Mouse (Mus musculus) midbrain, embryonic 16.5 days (tissue): ENCODE results near the gene Pigu. TPM values are rescaled to one million over a fixed set of nuclear protein-coding genes. Genes with fewer than 3 reads are reported as not detected.
A peak's percentile ranks its signal among the peaks of the same experiment; 100 is the strongest.

ENCODE experiments used
- ATAC-seq: fragments of 200-750 bp; cut with Nextera tagmentation; 2 replicates; pipeline ENCODE4 v1.8.0; 2017; ENCODE audit warnings: moderate TSS enrichment
- H3K27ac ChIP-seq: fragments of 300-500 bp; sonication (generic); 2 replicates; pipeline ENCODE4 v1.5.1; 2014; ENCODE audit warnings: mild to moderate bottlenecking, low read length, mixed read lengths
- H3K27me3 ChIP-seq: fragments of 300-500 bp; sonication (generic); 2 replicates; pipeline ENCODE4 v1.6.1; 2014; ENCODE audit warnings: low read depth, low read length, mixed read lengths; ENCODE audit not compliant: control insufficient read depth, insufficient read depth
- H3K36me3 ChIP-seq: fragments of 300-500 bp; sonication (generic); 2 replicates; pipeline ENCODE4 v1.6.1; 2014; ENCODE audit warnings: mild to moderate bottlenecking, low read length, moderate library complexity, mixed read lengths; ENCODE audit not compliant: control insufficient read depth, insufficient read depth
- H3K4me1 ChIP-seq: fragments of 300-500 bp; sonication (generic); 2 replicates; pipeline ENCODE4 v1.6.1; 2014; ENCODE audit warnings: mild to moderate bottlenecking, low read length, mixed read lengths; ENCODE audit not compliant: control insufficient read depth, insufficient read depth
- H3K4me2 ChIP-seq: fragments of 300-500 bp; sonication (generic); 2 replicates; pipeline ENCODE4 v1.6.1; 2014; ENCODE audit warnings: mild to moderate bottlenecking, low read length, mixed read lengths
- H3K4me3 ChIP-seq: fragments of 300-500 bp; sonication (generic); 2 replicates; pipeline ENCODE4 v1.5.1; 2014; ENCODE audit warnings: low read depth, mild to moderate bottlenecking, low read length, moderate library complexity, mixed read lengths
- H3K9ac ChIP-seq: fragments of 300-500 bp; sonication (generic); 2 replicates; pipeline ENCODE4 v1.6.1; 2014; ENCODE audit warnings: low read depth, low read length, mixed read lengths
- H3K9me3 ChIP-seq: fragments of 300-500 bp; sonication (generic); replicated peaks from 2 replicates; pipeline ENCODE4 v1.6.1; 2014; ENCODE audit warnings: mild to moderate bottlenecking, low read length, mixed read lengths; ENCODE audit not compliant: control insufficient read depth, poor library complexity, severe bottlenecking
- WGBS: fragments of 180-500 bp; shearing (Covaris S2); extraction: QIAGEN DNeasy Blood & Tissue Kit; methylation state at CpG from one replicate; pipeline ENCODE4 v1.1.7; 2014; 5-methylcytosine and 5-hydroxymethylcytosine counted together
- polyA plus RNA-seq: library from polyadenylated mRNA; unstranded; fragments of >200 nt; fragmentation: Nextera tagmentation; extraction: Ambion mirVana; gene quantifications from 2 replicates; pipeline ENCODE4 v1.2.1, GENCODE M21; 2015

Gene Pigu
- polyA plus RNA-seq, 1 experiment from 2014 or later: 65.0 TPM

DNA sequence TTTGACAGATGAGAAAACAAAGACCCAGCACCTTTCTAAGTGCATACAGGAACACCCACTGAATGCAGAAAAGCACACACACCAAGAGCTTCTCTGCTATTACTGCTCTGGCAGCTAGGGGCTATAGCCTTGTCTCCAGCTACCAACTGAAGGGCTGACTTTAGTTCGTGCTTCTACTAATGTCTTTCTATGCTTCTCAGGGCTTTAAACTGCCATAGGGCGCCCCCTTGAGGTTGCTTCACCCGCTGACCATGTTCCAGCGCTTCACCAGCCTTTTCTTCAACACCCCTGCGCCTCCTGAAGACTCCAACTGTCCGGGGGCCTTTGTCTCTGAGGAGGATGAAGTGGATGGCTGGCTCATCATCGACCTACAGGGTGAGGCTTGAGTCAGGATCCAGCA, 27.9 kb upstream of the Pigu start:
- 24% methylated on average over 7 of the region's 7 CpGs for WGBS
- H3K27ac ChIP-seq: no peak overlapping the region
- H3K4me1 ChIP-seq: peaks cover 53% of the 10 kb centered on the region
- H3K36me3 ChIP-seq: peaks cover 20% of the 10 kb centered on the region
- H3K4me3 ChIP-seq: no peak overlapping the region
- H3K9me3 ChIP-seq: no peaks in the 10 kb centered on the region
- no peaks in the 10 kb centered on the region for H3K27me3 ChIP-seq
- H3K9ac ChIP-seq: peak overlapping the region; percentile 57
- no peak for ATAC-seq
- peak overlapping the region; percentile 37 for H3K4me2 ChIP-seq

DNA sequence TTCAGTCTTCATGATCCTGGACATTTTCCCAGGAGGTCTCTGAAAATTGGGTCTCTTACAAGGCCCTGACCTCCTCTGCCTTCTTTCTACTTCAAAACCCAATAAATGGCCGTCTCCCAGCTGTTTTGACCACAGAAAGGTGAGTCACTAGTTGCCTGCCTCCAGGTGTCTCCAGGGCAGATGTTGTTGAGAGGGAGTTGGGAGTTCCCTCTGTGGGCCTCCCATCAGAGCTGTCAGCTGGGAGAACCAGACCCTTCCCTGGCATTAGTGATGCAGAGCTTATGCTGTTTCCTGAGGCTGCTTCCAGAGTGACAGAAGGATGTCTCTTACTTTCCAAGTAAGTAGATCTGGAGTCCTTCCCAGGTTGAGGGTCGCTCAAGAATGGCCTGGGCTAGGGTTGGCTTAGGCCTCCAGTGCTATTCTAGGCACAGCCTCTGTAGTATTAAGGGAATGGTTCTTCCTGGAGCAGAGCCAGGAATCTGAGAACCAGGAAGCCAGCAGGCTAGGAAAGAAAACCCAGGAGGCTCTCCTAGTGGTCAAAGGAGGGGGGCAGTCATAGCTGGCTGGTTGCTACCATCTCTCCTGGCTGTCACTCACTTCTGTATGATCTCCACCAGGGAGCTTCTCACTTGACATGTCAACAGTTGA, 25.7 kb upstream of the Pigu start:
- H3K9me3 ChIP-seq: no peaks in the 10 kb centered on the region
- H3K27ac ChIP-seq: peak overlapping the region; percentile 100
- H3K9ac ChIP-seq: peak overlapping the region; percentile 98
- peaks cover 54% of the 10 kb centered on the region for H3K4me1 ChIP-seq
- H3K36me3 ChIP-seq: peaks cover 11% of the 10 kb centered on the region
- no peak for ATAC-seq
- H3K4me2 ChIP-seq: peak overlapping the region; percentile 70
- H3K4me3 ChIP-seq: peak overlapping the region; percentile 88
- 80% methylated on average over 2 of the region's 2 CpGs for WGBS
- H3K27me3 ChIP-seq: no peaks in the 10 kb centered on the region; the same call in 1 of the 2 replicates

DNA sequence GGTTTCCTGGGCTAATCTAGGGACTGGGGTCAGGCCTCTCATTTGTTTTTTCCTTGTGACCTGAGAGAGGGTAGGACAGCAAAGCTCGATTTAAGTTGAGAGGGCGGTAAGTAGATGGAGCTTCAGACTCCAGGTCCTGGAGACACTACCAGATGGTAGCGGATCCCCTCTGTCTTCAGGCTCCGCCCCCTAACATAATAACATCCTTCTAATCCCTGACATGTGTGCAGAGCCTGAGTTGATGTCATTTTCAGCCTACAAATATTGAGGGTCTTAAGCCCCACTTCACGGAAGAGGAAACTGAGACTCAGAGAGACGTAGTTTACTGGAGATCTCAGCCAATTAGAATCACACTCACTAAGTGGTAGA, 25.1 kb upstream of the Pigu start:
- H3K4me1 ChIP-seq: peaks cover 54% of the 10 kb centered on the region
- no peaks in the 10 kb centered on the region; the same call in 1 of the 2 replicates for H3K27me3 ChIP-seq
- peak overlapping the region; percentile 100 for H3K27ac ChIP-seq
- ATAC-seq: peak; percentile 36
- H3K4me3 ChIP-seq: peak overlapping the region; percentile 88
- WGBS: 19% methylated on average over 6 of the region's 6 CpGs
- peaks cover 7% of the 10 kb centered on the region for H3K36me3 ChIP-seq
- H3K9ac ChIP-seq: peak overlapping the region; percentile 98
- H3K9me3 ChIP-seq: no peaks in the 10 kb centered on the region
- H3K4me2 ChIP-seq: peak overlapping the region; percentile 70

DNA sequence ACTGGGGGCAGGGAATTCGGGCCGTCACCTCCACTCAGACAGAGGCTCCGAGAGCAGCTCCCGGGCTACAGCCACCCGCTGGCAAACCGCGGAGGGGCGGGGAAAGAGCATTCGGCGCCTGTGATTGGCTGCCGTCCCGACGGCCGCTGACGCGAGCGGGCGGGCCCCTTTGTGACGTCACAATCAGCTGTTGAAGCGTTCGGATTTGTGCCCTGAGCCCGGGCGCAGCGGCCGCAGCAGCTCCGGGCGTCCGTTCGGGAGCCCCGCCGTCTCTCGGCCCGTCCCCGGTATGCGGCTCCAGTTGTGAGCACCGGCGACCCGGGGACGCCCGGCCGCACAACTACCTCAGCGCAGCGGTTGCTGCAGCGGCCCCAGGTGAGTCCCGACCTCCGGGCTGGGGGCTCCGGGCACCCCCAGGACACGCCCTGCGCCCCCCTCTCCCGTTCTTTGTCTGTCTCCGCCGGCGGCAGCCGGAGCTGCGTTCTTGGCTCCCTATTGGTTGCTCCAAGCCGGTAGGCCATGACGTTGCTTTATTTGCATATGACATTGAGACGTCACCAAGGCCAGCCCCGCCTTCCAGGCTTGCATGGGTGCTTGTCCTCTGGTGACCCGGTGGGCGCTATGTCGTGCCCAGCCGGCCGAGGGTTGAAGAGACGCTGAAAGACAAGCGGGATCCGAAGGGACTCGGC, 24.6 kb upstream of the Pigu start:
- under 1% methylated on average over 63 of the region's 68 CpGs for WGBS

DNA sequence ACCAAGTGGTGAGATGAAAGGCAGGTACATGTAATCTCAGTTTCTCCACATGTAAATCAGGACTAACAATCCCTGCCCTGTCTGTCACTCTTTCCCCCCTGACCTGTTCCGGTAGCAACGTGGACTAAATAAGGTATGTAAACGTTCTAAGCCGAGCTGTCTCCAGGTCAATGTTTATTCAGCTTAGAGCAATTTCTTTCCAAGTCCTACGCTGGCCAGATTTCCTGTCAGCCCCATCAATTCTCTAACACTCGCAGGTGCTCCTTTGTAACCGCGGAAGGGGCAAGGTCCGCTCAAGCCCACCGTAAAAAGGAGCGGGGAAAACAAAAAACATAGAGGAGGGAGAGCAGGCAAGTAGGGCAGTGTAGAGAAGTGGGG, 23.8 kb upstream of the Pigu start:
- ATAC-seq: no peak
- Histone ChIP-seq H3K36me3 (no peaks in the 10 kb centered on the region), H3K4me3 (peak overlapping the region; percentile 88), H3K4me1 (peaks cover 44% of the 10 kb centered on the region), H3K27ac (peak overlapping the region; percentile 100), H3K4me2 (peak overlapping the region; percentile 76), H3K9me3 (no peaks in the 10 kb centered on the region), H3K9ac (peak overlapping the region; percentile 98), H3K27me3 (no peaks in the 10 kb centered on the region; the same call in 1 of the 2 replicates)
- WGBS: 2% methylated on average over 11 of the region's 11 CpGs

More for the DNA sequence above, 24.6 kb upstream of the Pigu start:
- Histone ChIP-seq H3K4me3 (peak overlapping the region; percentile 88), H3K36me3 (peaks cover 4% of the 10 kb centered on the region; the same call in 1 of the 2 replicates), H3K27me3 (no peaks in the 10 kb centered on the region; the same call in 1 of the 2 replicates), H3K27ac (peak overlapping the region; percentile 100), H3K4me1 (peaks cover 51% of the 10 kb centered on the region), H3K4me2 (peak overlapping the region; percentile 76), H3K9me3 (no peaks in the 10 kb centered on the region), H3K9ac (peak overlapping the region; percentile 98)
- peak; percentile 93 for ATAC-seq

DNA sequence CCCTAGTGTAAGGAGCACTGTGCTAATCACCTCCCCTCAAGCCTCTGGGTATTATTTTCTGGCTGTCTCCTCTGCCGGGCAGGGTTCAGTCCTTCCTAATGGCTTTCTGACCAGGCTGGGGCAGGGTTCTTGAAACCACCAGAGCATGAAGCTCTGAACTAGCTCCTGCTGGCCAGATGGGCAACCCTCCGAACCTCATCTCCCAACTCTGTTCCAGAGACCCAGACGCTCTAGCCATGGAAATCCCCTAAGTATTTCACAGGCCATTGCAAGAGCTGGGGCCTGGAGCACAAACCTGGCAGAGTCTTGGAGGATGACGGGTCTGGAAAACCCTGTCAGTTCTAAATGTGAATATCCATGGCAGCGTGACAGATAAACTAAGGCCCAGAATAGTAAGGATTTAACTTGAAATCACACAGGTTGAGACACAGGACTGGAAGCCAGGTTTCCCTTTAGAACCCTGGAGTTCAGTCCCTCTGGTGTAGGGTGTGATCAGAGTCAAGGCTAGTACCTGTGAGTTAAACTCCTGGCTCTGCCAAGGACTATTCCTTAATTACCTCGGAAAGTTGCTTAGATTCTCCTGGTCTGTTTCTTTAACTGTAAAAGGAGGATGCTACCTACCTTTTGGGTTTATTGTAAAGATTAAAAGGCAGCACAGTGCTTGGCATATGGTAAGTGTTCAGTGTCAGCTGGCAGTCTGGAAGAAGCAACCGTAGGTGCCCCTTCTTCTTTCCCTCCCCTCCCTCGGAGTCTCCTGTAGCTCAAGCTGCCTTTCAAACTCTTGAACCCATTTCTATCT, 23.2 kb upstream of the Pigu start, which contains the start of gene Trp53inp2:
Trp53inp2 (plus strand) TSS at position 799 of the 799 bp plus-strand sequence.
- H3K4me2 ChIP-seq: peak within 1 kb of the TSS; percentile 76
- H3K36me3 ChIP-seq: no peaks in the 10 kb centered on the region
- H3K27ac ChIP-seq: peak within 1 kb of the TSS; percentile 100
- WGBS: 33% methylated on average over 8 of the region's 8 CpGs
- no peaks in the 10 kb centered on the region; the same call in 1 of the 2 replicates for H3K27me3 ChIP-seq
- H3K4me1 ChIP-seq: peaks cover 38% of the 10 kb centered on the region
- H3K4me3 ChIP-seq: peak within 1 kb of the TSS; percentile 88
- H3K9ac ChIP-seq: peak within 1 kb of the TSS; percentile 98
- H3K9me3 ChIP-seq: no peaks in the 10 kb centered on the region
- no peak for ATAC-seq

DNA sequence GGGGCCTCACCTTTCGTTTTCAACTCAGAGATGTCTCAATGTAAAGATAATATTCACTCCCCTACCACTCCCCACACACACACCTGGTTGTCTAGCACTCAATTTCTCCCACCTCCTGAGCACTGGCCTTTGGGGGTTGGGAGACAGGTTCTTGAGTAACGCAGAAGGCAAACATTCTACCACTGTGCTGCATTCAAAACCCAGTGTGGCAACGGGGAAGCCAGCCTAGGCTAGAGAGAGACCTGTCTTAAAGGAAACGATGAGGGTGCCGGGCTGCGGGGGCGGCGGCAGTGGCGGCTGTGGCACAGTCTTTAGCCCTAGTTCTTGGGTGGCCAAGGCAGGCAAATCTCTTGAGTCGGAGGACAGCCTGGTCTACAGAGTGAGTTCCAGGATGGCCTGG, 19.0 kb upstream of the Pigu start:
- H3K36me3 ChIP-seq: no peaks in the 10 kb centered on the region
- WGBS: 78% methylated on average over 10 of the region's 10 CpGs
- H3K4me1 ChIP-seq: peaks cover 10% of the 10 kb centered on the region
- H3K9me3 ChIP-seq: no peaks in the 10 kb centered on the region
- no peak overlapping the region for H3K9ac ChIP-seq
- ATAC-seq: no peak
- H3K27ac ChIP-seq: no peak overlapping the region
- H3K4me3 ChIP-seq: no peak overlapping the region
- no peaks in the 10 kb centered on the region; the same call in 1 of the 2 replicates for H3K27me3 ChIP-seq
- no peak overlapping the region for H3K4me2 ChIP-seq

DNA sequence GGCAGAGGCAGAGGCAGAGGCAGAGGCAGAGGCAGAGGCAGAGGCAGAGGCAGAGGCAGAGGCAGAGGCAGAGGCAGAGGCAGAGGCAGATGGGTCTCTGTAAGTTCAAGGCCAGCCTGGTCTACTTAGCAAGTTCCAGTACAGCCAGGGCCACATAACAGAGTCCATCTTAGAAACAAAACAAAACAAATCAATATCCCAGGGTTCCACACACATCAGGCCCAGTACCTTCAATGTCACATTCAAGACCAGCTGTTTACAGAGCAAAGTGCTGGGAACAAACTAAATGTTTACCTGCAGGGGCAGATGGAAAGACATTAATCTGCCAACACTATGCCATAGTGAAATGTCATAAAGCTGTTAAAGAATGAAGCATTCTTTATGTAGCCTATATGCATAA, 17.3 kb upstream of the Pigu start:
- ATAC-seq: no peak
- H3K36me3 ChIP-seq: no peaks in the 10 kb centered on the region
- H3K4me3 ChIP-seq: no peak overlapping the region
- H3K9me3 ChIP-seq: no peaks in the 10 kb centered on the region
- no peak overlapping the region for H3K27ac ChIP-seq
- H3K4me1 ChIP-seq: no peaks in the 10 kb centered on the region
- H3K4me2 ChIP-seq: no peak overlapping the region
- H3K9ac ChIP-seq: no peak overlapping the region
- no peaks in the 10 kb centered on the region; the same call in 1 of the 2 replicates for H3K27me3 ChIP-seq
